Mouse (Mus musculus): Measurements from ENCODE around the gene Ccdc180. TPM values are rescaled to one million over a fixed set of nuclear protein-coding genes. Genes with fewer than 3 reads are reported as not detected.

Gene Ccdc180
- polyA plus RNA-seq, 1 experiment = 0.42 TPM

DNA sequence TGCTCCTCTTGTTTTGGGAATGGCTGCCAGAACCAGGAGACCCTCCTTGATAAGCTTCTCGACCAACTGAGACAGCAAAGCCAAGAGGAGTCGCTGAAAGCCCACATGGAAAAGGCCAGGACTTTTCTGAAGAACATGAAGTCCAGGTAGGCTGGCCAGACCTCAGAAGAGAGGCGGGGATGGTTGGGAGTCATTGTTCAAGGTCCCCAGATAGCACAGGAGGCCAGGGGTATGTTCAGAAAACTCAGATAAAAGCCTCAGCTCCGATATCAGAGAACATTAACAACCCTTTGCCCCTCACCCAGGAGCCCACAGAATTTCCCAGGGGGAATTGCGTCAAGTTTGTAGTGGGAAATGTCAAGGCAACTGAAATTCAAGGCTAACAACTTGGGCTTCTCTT lies 21.2 kb downstream of the Ccdc180 start:
- no peak for DNase-seq (ENCODE audit: low read depth)

DNA sequence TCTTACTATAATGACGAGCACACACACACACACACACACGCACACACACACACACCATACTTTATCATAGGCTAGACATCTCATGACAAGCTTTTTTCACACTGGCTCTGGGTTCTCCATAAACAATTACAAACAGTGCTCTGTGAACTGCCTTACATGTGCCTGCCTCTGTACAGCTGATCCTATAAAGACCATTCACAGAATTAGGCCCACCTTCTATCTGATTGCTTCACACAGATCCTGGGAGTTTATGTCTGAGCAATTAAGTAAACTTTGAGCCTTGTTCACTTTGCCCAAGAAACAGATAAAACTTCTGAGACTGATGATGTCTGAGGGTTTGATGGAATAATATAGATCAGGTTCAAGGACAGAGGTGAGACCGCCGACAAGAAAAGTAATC lies 21.8 kb downstream of the Ccdc180 start:
- no peak for DNase-seq (ENCODE audit: low read depth)

DNA sequence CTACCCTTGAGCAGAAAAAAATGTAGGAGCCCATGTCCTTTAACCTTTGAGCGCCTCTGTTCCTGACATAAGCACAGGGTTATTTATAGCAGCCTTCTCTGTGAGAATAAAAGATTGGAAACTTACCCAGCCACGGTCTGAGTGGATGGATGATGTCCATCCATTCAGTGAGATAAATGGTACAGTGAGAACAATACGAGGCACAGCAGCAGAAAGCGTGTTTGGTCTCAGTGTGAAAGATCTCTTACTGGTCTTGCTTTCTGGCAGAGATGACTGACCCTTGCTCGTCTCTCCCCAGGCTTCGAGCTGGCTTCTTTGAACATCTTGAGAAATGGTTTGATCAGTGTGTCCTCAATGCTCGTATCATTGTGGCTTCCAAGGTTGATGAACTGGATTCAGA lies 27.0 kb downstream of the Ccdc180 start:
- DNase-seq (ENCODE audit: low read depth) = no peak

DNA sequence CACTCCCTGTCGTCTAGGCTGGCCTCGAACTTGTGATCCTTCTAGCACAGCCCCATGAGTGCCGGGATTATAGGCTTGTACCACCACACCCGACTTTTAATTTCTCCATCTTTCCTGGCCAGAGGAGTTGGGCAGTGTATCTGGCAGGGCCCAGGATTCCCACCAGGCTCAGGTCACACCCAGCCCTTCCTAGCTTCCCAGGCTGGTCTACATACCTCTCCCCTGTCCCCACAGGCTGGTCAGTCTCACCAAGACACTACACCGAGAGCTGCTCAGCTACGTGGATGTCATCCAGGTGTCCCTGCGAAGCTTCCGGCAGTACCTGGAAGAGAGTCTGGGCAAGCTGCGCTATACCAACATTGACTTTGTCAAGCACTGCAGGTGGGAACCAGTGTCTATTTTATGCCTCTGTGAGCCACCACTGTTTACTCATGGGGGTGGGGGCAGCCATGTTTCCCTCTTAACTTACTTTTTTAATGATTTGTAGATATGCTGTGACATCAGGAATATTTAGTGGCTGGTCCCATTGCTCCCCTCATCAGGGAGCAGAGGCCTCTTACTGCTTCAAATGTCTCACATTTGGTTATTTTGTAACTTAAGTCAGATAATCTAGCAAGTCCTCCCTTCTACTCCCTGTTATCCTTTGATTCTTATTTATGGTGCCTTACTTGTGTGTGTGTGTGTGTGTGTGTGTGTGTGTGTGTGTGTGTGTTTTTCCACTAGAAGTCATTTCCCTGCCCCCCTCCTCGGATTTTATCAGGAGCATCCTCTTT lies 31.7 kb downstream of the Ccdc180 start:
- DNase-seq (ENCODE audit: low read depth) = no peak

DNA sequence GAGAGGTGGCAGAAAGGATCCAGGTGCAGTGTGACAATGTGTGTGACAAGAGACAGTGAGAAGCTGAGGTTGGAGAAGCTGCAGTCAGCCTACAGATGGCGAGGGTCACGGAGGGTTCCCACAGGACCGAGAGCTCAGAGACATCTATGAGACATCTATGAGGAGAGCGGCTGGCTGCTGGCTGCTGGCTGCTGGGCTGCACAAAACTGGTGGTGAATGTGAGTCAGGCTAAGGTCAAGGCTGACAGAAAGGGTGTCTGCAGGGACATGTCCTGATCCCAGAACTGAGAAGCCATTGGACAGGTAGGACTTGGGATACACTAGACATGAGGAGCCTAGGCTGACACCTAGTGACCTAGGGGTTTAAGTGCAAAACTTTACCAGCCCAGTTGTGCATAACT lies 33.9 kb downstream of the Ccdc180 start:
- DNase-seq (ENCODE audit: low read depth) = no peak

DNA sequence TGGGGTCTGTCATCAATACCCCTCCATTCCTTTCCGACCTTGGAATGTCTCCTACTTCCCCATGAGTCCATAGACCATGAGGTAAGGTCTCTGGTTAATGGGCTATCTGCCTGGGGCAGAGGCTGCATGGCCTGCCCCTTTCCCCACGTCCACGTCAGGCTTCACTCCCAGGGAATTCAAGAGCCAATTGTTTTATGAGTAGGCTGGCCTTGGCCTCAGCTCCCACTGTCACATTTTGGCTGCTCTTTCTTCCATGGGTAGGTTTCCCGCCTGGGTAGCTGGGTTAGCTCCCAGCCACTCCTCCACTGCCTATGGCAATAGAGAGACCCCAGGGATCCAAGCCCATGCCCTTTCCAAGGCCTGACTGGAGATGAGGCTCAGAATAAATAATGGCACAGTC lies 38.5 kb downstream of the Ccdc180 start:
- DNase-seq (ENCODE audit: low read depth) = no peak

DNA sequence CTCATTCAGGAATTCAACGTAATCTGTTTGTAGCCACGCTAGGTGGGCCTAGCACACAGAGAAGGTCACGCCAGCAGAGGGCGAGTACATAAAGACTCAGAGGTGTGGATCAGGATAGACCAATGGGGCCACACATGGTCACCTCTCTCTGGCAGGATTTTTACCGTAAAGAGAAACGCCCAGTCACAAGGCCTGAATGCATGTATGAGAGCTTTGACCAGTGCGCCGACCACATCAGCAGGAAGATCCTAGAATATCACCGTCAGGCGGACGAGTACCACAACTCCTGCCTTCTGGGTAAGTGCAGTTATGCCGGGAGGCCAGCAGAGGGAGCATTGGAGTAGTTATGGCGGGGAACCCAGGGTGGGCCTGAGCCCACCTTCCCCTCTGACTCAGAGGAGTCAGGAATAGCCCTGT lies 51.5 kb downstream of the Ccdc180 start:
- DNase-seq (ENCODE audit: low read depth) = no peak

DNA sequence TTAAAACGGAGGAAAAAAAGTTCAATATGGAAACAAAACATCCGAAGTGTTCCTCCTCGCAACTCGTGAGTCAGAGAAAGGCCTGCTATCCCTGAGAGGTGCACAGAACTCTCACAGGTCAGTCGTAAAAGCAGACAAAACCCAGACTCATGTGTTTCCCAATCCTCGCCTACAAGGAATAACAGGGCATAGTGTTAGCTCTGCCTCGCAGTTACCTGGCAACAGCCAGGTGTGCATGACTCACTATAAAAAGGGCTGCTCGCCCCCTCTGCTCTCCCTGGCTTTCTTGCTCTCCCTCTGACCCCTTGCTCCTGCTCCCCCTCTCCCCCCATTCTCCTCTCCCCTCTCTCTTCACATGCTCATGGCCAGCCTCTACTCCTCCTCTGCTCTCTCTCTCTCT lies 57.6 kb downstream of the Ccdc180 start:
- DNase-seq (ENCODE audit: low read depth) = no peak

DNA sequence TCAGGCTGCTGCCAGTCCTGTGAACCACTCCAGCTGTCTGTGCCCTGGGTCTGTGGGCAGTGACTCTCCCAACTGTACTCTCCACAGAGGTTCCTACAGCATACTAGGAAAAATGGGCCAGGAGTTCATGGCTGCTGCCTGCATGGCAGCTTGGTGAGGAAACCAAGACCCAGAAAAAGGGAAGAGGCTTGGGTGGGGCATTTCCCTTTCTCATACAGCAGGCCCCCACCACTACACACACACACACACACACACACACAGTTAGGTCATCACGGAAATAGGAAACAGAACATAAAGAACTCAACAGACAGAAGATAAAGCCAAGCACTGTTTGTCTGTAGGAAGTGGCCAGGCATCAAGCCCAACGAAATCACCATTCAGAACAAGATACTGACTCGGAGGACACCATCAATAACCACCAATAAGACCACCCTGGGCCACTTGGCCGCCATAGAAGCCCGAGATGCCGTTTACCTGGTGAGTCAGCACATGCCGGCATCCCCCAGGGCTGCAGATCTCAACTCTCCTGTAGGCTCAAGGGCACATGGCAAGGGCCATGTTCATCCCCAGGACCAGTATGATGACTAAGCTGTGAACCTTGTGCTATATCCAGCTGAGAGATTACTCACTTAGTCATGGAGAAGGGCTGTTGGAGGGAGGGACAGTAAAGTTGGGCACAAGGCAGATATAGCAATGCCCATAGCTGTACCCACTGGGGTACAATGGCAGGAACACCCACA lies 59.2 kb downstream of the Ccdc180 start:
- no peak for DNase-seq (ENCODE audit: low read depth)

DNA sequence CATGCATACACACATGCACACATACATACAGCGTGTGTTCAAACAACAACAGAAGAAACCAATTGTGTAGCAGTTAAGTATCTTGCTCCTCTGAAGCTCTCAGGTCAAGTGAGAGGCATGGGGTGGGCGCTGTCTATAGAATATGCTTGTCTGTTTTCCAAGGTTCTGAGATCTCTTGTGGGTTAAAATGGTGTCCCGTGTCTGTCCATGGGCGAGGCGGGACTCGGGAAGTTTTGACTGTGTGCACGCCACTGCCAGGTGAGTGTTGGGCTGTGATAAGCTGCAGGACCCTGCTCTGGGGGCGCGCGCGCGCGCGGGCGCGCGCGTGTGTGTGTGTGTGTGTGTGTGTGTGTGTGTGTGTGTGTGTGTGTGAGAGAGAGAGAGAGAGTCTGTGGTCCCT lies 61.7 kb downstream of the Ccdc180 start:
- no peak for DNase-seq (ENCODE audit: low read depth)

DNA sequence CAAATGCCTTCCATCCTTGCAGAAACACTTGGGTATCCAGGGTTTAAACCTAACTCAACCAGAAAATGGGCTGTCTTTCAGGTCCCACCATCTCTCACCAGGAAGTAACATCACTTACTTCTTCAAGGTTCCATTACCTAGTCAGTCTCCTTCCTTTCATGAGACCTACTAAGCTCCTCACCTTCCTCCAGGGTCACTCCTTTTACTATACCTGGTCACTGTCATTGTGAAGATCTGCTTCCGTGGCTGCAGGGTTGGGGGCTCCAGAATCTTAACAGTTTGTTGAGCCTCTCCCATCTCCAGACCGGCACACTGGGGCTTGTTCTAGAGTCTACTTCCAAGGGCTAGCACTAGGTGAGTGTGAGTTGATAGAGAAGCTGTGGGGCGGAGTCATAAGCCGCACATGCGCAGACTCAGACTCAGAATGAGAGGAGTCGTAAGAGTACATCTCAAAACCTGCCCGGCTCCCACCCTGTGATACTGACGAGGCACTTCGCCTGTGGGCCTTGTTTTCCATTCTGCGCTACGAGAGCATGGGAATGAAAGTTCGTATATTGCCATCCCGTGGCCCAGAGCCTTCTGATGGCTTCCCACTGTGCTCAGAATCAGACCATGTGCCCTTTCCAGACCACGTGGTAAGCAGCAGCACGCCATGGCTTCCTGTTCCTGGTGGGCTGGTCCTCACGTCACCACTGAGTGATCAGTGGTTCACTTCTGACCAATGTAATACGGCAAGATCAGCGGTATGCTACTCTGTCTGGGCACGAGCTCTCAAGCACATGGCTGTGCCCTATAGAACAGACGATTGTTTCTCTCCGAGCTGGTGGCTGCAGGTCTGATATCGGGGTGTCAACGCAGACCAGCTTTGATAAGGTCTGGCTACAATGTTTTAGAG lies 63.2 kb downstream of the Ccdc180 start:
- DNase-seq (ENCODE audit: low read depth) = no peak

DNA sequence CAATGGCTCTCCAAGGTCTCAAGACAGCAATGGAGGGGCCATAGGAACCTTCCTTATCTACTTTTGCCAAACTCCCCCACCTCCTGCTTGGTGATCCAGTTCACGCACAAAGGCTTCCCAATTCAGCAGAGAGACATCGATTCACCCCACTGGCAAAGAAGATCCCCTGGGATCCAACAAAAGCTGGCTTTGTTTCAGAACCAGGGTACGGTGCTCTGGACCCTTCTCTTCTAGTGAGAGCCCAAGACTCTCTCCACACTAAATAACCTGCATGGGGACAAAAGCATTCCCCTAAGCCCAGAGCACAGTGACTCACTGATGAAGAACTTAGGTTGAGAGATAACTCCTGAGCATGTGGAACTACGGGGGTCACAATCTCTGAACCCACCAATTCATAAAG lies 65.1 kb downstream of the Ccdc180 start:
- DNase-seq (ENCODE audit: low read depth) = no peak

DNA sequence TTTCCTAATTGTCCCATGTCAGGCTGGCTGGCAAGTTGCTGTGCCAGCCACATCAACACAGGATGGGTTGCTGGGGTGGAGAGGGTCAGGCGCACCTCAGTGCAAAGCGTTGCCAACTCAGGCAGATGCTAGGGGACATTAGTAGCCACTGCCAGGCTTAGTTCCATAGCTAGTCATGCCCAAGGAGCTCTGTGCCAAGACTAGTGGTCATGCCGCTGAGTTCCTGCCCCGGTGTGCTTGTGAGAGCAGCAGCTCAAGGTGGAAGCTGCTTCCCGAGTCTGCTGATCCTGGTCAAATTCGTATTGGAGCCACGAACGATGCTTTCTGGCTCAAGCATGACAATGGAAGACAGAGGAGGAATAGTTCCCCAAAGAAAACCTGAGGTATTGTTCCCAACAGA lies 66.0 kb downstream of the Ccdc180 start:
- no peak for DNase-seq (ENCODE audit: low read depth)

DNA sequence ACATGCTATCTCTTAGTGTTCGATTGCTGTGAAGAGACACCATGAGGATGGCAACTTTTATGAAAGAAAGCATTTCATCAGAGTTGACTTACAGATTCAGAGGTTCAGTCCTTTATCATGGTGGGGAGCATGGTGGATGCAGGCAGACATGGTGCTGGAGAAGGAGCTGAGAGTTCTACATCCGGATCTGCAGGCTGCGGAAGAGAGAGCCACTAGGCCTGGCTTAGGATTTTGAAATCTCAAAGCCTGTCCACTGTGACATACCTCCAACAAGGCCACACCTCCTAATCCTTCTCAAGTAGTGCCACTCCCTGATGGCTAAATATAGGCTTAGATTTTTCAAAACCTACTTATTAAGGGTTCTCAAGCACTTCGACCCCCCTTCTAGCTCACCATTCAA lies 66.6 kb downstream of the Ccdc180 start:
- DNase-seq (ENCODE audit: low read depth) = no peak

DNA sequence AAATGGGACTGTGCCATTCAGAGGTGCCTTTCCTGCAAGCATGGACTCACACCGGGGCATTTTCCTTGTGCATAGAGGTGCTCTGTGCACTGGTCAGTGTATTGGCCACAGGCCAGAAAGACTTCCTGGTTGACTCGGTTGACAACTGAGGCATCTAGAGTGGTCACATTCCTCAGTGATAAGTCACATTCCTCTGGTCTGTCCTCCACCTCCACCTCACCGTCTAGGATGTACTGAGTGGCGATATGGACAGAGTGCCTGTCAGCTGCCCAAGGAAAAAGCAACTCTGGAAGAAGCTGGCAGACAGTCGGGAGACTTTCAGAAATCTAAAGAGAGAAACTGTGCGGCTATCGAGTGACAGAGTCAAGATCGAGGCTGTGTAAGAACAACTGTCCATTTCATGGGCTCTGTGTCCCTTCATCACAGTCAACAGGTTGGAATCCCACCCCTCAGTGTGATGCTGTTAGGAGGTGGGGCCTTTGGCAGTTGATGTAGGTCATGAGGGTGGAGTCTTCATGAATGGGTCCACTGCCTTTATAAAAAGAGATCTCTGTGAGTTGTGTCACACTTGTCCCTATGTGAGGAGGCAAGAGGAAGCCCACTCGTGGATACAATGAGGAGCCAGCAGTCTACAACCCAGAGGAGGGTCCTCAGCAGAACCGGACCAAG lies 74.8 kb downstream of the Ccdc180 start, which contains the start of gene Tdrd7:
Tdrd7 (plus strand) TSS at position 564 of the 669 bp plus-strand sequence.
- no peak for DNase-seq (ENCODE audit: low read depth)

DNA sequence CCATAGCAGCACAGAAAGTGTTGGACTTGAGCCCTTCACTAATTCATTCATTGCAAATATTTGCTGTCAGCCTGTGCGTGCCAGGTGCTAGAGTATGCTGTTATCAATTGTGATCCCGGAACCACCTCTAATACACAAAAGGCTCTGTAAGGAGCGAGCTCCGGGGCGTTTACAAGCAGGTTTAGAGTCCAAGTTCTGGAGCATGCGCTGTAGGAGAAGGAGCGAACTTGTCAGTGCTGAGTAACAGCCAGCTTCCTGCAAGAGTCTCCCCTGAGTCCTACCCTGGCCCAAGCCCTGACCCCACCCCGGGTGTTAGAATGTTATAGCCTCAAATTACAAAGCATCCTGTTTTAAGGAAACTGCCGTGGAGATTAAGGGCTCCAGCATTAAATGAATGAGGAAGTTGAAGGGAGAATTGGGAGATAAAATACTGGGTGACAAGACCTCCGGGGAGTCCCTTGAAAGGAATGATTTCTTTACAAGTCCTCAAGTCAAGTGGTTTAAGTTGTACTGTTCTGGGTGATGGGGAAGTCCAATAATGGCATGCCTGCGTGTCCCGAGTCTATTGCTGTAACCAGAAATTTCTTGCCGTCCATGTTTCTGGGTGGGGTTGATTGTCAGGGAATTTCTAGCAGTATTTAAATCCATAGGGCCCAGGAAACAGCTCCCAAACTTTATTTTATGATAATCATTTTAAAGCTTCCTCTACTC lies 75.8 kb downstream of the Ccdc180 start:
- DNase-seq (ENCODE audit: low read depth) = no peak

DNA sequence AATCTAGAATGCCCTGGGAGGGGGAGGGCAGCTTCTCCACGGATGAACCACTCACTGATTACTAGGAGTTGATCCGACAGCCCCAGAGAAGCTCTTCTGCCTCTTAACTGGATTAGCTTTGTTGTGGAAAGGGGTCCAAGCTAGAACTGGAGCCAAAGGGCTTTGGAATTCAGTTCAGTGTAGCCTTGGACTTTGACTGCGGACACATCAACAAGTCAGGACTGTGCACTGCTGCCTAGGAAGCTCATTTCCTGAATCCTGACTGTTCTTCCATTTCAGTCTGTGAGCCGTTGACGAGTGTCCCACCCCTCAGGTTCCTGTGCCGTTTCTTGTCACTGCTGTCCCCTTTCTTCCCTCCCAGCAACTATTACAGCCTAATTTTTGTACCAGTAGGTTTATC lies 76.6 kb downstream of the Ccdc180 start:
- no peak for DNase-seq (ENCODE audit: low read depth)

DNA sequence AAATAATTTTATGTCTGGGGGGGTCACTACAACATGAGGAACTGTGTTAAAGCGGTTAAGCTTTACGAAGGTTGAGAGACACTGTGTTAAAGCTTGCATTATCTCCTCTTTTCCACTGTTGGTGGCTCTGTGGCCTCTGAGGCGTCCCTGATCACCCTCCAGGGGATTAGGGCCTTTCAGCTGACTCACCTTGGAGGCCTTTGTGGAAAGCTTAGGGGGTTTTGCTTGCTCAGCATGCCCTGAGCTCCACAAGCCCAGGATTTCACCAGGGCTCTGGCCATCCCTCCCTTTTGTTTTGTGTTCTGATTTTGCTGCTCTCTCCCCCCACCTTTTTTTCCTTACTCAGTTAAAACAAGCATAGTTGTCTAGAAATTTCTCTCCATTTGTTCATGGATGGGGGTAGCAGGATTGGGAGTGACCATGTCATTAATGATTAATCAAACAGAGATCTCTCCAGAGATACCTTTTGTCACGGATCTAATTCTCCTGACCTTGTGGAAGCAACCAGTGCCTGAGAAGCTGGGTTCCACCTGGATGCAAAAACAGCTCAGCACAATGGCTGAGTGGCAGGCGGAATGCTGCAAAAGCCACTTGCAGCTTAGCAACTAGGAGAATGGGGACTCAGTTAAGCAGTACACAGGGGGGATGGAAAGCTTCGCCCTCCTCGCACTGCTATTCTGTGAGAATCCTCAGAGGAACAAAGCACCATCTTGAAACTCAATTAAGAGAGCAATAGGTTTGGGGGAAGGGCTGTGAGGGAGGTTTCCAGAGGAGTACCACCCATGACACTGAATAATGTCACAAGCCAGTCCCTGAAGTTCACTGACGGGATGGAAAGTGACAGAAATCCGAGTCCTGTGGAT lies 77.6 kb downstream of the Ccdc180 start:
- DNase-seq (ENCODE audit: low read depth) = no peak

DNA sequence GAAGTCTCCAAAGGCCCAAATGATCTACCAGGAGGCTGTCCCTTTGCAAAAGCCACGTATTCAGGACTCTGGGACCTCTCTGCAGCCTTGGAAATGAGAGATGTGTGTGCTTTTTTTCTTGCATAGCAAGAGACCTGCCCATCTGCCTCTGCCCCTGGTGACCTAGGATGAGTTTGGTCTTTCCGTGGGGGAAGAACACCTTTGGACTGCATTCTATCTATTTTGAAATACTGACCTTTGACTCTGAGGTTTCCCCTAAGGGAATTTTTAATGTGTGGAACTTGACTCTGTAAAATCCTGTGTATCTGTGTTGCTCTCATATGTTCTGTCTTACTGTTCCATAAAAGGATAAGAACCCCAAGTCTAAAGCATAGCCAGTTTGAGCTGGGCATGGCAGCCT lies 78.9 kb downstream of the Ccdc180 start:
- no peak for DNase-seq (ENCODE audit: low read depth)

DNA sequence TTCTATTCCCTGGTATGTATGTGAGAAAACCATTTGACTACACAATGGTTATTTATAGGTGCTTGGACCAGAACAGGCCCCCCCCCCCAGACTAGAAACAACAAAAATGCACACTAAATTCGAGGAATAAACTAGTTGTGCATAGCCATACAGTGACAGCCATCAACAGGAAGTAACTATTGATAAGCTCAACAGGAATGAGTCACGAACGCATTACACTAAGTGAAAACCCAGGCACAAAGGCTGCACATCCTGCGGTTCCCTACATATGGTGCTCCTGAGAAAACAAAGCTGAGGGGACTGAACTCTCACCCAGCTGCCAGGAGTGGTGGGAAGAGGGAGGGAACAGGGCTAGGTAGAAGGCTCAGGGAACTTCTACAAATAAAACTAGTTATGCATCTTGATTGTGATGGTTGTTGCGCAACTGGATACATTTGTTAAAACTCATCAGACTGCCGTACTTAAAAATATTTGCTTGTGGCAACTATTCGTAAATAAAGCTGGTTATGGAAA lies 80.0 kb downstream of the Ccdc180 start:
- DNase-seq (ENCODE audit: low read depth) = no peak

Data from gonadal fat pad, adult 2 months (tissue).